Mouse (Mus musculus) liver, embryonic 14.5 days (tissue): ENCODE measurements around the gene Cers1.

Experiments
- CTCF ChIP-seq: IDR thresholded peaks from 2 replicates; pipeline ENCODE4 v1.5.1; 2016; ENCODE audit warnings: antibody characterized with exemption, low read depth, control low read depth
- EP300 ChIP-seq: IDR thresholded peaks from 2 replicates; pipeline ENCODE4 v1.6.1; 2016; ENCODE audit warnings: antibody characterized with exemption, low read depth

GRCm38 (mm10) chr8:70343076-70343475 is 27.5 kb downstream of the Cers1 start:
- TF ChIP-seq CTCF = no peak
- TF ChIP-seq EP300 = no peak
